Mouse (Mus musculus) olfactory bulb, adult 2 months (tissue): ENCODE data around the gene Tmem169.

Source experiments
- CTCF ChIP-seq: fragments of 200-500 bp; IDR thresholded peaks from 2 replicates; pipeline ENCODE4 v1.5.1; 2012; ENCODE audit warnings: low read depth, mild to moderate bottlenecking, low read length, moderate library complexity; ENCODE audit not compliant: insufficient read depth
- POLR2A ChIP-seq: fragments of 200-500 bp; IDR thresholded peaks from 2 replicates; pipeline ENCODE4 v1.6.1; 2012; ENCODE audit warnings: mild to moderate bottlenecking, low read depth, low read length, moderate library complexity; ENCODE audit not compliant: insufficient read depth

DNA sequence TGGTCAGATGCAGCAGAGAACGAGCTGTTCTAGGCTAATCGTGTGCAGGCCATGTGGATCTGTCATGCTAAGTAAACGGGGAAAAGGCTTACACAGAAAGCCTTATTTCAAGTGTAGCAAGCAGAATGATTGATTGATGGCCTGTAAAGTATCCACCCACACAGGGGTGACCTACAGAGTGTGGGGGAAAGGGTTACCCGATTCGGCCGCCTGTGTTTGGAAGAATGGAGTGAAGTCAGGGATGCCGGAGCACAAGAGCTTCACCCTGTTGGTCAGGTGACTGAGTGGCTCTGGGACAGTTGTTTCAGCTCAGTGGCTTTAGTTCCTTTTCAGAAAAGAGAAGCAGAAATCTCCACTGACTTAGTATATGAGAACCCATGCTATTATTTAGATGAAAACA lies 32.7 kb downstream of the Tmem169 start:
- TF ChIP-seq CTCF (no peak), POLR2A (no peak)
